Mouse (Mus musculus) heart, embryonic 15.5 days (tissue): ENCODE data around the gene Tom1l2. TPM values are rescaled to one million over a fixed set of nuclear protein-coding genes. Genes with fewer than 3 reads are reported as not detected.

Experiments
- ATAC-seq: fragments of 200-750 bp; cut with Nextera tagmentation; replicated peaks from 2 replicates; pipeline ENCODE4 v1.8.0; 2017; ENCODE audit warnings: low read depth, moderate TSS enrichment; ENCODE audit not compliant: insufficient number of reproducible peaks, insufficient read depth, low FRiP score
- H3K27ac ChIP-seq: fragments of 300-500 bp; sonication (generic); 2 replicates; pipeline ENCODE4 v1.5.1; 2015; ENCODE audit warnings: mild to moderate bottlenecking, inconsistent platforms
- H3K27me3 ChIP-seq: fragments of 300-500 bp; sonication (generic); 2 replicates; pipeline ENCODE4 v1.6.1; 2015; ENCODE audit warnings: inconsistent platforms
- H3K36me3 ChIP-seq: fragments of 300-500 bp; sonication (generic); 2 replicates; pipeline ENCODE4 v1.6.1; 2015; ENCODE audit warnings: mild to moderate bottlenecking, inconsistent platforms
- H3K4me1 ChIP-seq: fragments of 300-500 bp; sonication (generic); replicated peaks from 2 replicates; pipeline ENCODE4 v1.6.1; 2015; ENCODE audit warnings: inconsistent platforms
- H3K4me2 ChIP-seq: fragments of 300-500 bp; sonication (generic); 2 replicates; pipeline ENCODE4 v1.6.1; 2015; ENCODE audit warnings: inconsistent platforms, mild to moderate bottlenecking, moderate library complexity
- H3K4me3 ChIP-seq: fragments of 300-500 bp; sonication (generic); 2 replicates; pipeline ENCODE4 v1.5.1; 2015; ENCODE audit warnings: mild to moderate bottlenecking, inconsistent platforms
- H3K9ac ChIP-seq: fragments of 300-500 bp; sonication (generic); 2 replicates; pipeline ENCODE4 v1.6.1; 2015; ENCODE audit warnings: mild to moderate bottlenecking, inconsistent platforms
- H3K9me3 ChIP-seq: fragments of 300-500 bp; sonication (generic); replicated peaks from 2 replicates; pipeline ENCODE4 v1.6.1; 2016; ENCODE audit warnings: inconsistent platforms
- WGBS: fragments of 180-500 bp; shearing (Covaris S2); methylation state at CpG from one replicate; pipeline ENCODE4 v1.1.7; 2015; ENCODE audit warnings: mixed read lengths; 5-methylcytosine and 5-hydroxymethylcytosine counted together
- polyA plus RNA-seq: library from polyadenylated mRNA; unstranded; fragments of >200 nt; fragmentation: Nextera tagmentation; extraction: Ambion mirVana; gene quantifications from 2 replicates; pipeline ENCODE4 v1.2.1, GENCODE M21; 2015

Tom1l2 gene
- polyA plus RNA-seq, 1 experiment from 2014 or later: 30.0 TPM

- H3K9ac ChIP-seq: no peak overlapping the region
- peak overlapping the region; percentile 33; the same call in 1 of the 2 replicates for H3K27ac ChIP-seq
- H3K4me1 ChIP-seq: peaks cover 49% of the 10 kb centered on the region
- H3K27me3 ChIP-seq: no peaks in the 10 kb centered on the region
- H3K4me3 ChIP-seq: no peak overlapping the region
- no peak for ATAC-seq
- H3K4me2 ChIP-seq: no peak overlapping the region
- no peaks in the 10 kb centered on the region for H3K9me3 ChIP-seq
- H3K36me3 ChIP-seq: 0 out of 2 replicates have a peak, but pooled peaks cover 3% of the 10 kb centered on the region
- 30% methylated on average over 3 of the region's 3 CpGs for WGBS
These were observed 124.2 kb downstream of the Tom1l2 start for GRCm38 (mm10) chr11:60228525-60228924.

- Histone ChIP-seq H3K4me1 (peaks cover 47% of the 10 kb centered on the region), H3K27ac (no peak overlapping the region), H3K4me2 (no peak overlapping the region), H3K4me3 (no peak overlapping the region), H3K36me3 (0 out of 2 replicates have a peak, but pooled peaks cover 3% of the 10 kb centered on the region), H3K9ac (no peak overlapping the region), H3K27me3 (no peaks in the 10 kb centered on the region), H3K9me3 (no peaks in the 10 kb centered on the region)
- 66% methylated on average over 1 of the region's 1 CpGs for WGBS
- ATAC-seq: no peak
These were observed 126.8 kb downstream of the Tom1l2 start for GRCm38 (mm10) chr11:60225874-60226273.

GRCm38 (mm10) chr11:60224676-60225075 lies 128.0 kb downstream of the Tom1l2 start:
- Histone ChIP-seq H3K9me3 (no peaks in the 10 kb centered on the region), H3K4me3 (no peak overlapping the region), H3K4me2 (no peak overlapping the region), H3K36me3 (0 out of 2 replicates have a peak, but pooled peaks cover under 1% of the 10 kb centered on the region), H3K9ac (no peak overlapping the region), H3K4me1 (peaks cover 48% of the 10 kb centered on the region), H3K27ac (peak overlapping the region; percentile 28), H3K27me3 (no peaks in the 10 kb centered on the region)
- WGBS: 59% methylated on average over 4 of the region's 4 CpGs
- no peak for ATAC-seq

- Histone ChIP-seq H3K4me1 (peaks cover 48% of the 10 kb centered on the region), H3K27me3 (no peaks in the 10 kb centered on the region), H3K4me2 (peak within 1 kb of the TSS; percentile 86), H3K4me3 (peak within 1 kb of the TSS; percentile 53), H3K27ac (peak within 1 kb of the TSS; percentile 95), H3K9ac (peak within 1 kb of the TSS; percentile 56), H3K36me3 (no peaks in the 10 kb centered on the region), H3K9me3 (no peaks in the 10 kb centered on the region)
- 3% methylated on average over 46 of the region's 46 CpGs for WGBS
- ATAC-seq: peak; percentile 73
These were observed 130.1 kb downstream of the Tom1l2 start, which contains the start of gene Srebf1 for GRCm38 (mm10) chr11:60222469-60223236. Gene Srebf1, minus strand, starts transcription at chr11:60222581.

- Histone ChIP-seq H3K4me1 (peaks cover 53% of the 10 kb centered on the region), H3K9me3 (no peaks in the 10 kb centered on the region), H3K27ac (peak overlapping the region; percentile 95), H3K9ac (peak overlapping the region; percentile 56; the same call in 1 of the 2 replicates), H3K36me3 (no peaks in the 10 kb centered on the region), H3K27me3 (no peaks in the 10 kb centered on the region), H3K4me3 (peak overlapping the region; percentile 53), H3K4me2 (peak overlapping the region; percentile 86)
- 50% methylated on average over 3 of the region's 3 CpGs for WGBS
- ATAC-seq: no peak
These were observed 130.6 kb downstream of the Tom1l2 start for GRCm38 (mm10) chr11:60222085-60222468.

GRCm38 (mm10) chr11:60221425-60221824 lies 131.3 kb downstream of the Tom1l2 start:
- WGBS: 88% methylated on average over 6 of the region's 6 CpGs
- Histone ChIP-seq H3K9me3 (no peaks in the 10 kb centered on the region), H3K9ac (no peak overlapping the region), H3K27ac (0 out of 2 replicates have a peak overlapping the region, but pooled peaks have one; percentile 92), H3K4me3 (no peak overlapping the region), H3K27me3 (no peaks in the 10 kb centered on the region), H3K4me1 (peaks cover 59% of the 10 kb centered on the region), H3K4me2 (no peak overlapping the region), H3K36me3 (no peaks in the 10 kb centered on the region)
- ATAC-seq: no peak

GRCm38 (mm10) chr11:60220291-60220804 lies 132.4 kb downstream of the Tom1l2 start:
- peaks cover 58% of the 10 kb centered on the region for H3K4me1 ChIP-seq
- under 1% methylated on average over 46 of the region's 46 CpGs for WGBS
- ATAC-seq: peak; percentile 76

GRCm38 (mm10) chr11:60219609-60220008 lies 133.1 kb downstream of the Tom1l2 start:
- peak overlapping the region; percentile 77 for H3K9ac ChIP-seq
- H3K4me2 ChIP-seq: peak overlapping the region; percentile 80
- H3K27ac ChIP-seq: peak overlapping the region; percentile 92
- no peak for ATAC-seq
- no peaks in the 10 kb centered on the region for H3K9me3 ChIP-seq
- H3K4me1 ChIP-seq: peaks cover 55% of the 10 kb centered on the region
- H3K36me3 ChIP-seq: no peaks in the 10 kb centered on the region; the same call in 1 of the 2 replicates
- H3K4me3 ChIP-seq: peak overlapping the region; percentile 72
- WGBS: 27% methylated on average over 8 of the region's 8 CpGs
- H3K27me3 ChIP-seq: no peaks in the 10 kb centered on the region

More at GRCm38 (mm10) chr11:60220291-60220804, 132.4 kb downstream of the Tom1l2 start:
- Histone ChIP-seq H3K27me3 (no peaks in the 10 kb centered on the region), H3K9me3 (no peaks in the 10 kb centered on the region), H3K4me3 (peak overlapping the region; percentile 72), H3K36me3 (no peaks in the 10 kb centered on the region; the same call in 1 of the 2 replicates), H3K9ac (peak overlapping the region; percentile 77), H3K27ac (peak overlapping the region; percentile 92), H3K4me2 (peak overlapping the region; percentile 80)

GRCm38 (mm10) chr11:60217467-60217866 lies 135.2 kb downstream of the Tom1l2 start:
- ATAC-seq: no peak
- H3K4me2 ChIP-seq: no peak overlapping the region
- H3K36me3 ChIP-seq: no peaks in the 10 kb centered on the region; the same call in 1 of the 2 replicates
- H3K4me3 ChIP-seq: no peak overlapping the region
- no peaks in the 10 kb centered on the region for H3K9me3 ChIP-seq
- whole genome bisulfite sequencing: 72% methylated on average over 7 of the region's 7 CpGs
- H3K27me3 ChIP-seq: no peaks in the 10 kb centered on the region
- H3K27ac ChIP-seq: no peak overlapping the region
- no peak overlapping the region for H3K9ac ChIP-seq
- H3K4me1 ChIP-seq: peaks cover 54% of the 10 kb centered on the region

- Histone ChIP-seq H3K4me1 (peaks cover 59% of the 10 kb centered on the region), H3K4me3 (no peak overlapping the region), H3K9me3 (no peaks in the 10 kb centered on the region), H3K9ac (0 out of 2 replicates have a peak overlapping the region, but pooled peaks have one; percentile 1), H3K4me2 (no peak overlapping the region), H3K27me3 (no peaks in the 10 kb centered on the region), H3K27ac (no peak overlapping the region), H3K36me3 (no peaks in the 10 kb centered on the region; the same call in 1 of the 2 replicates)
- 85% methylated on average over 1 of the region's 1 CpGs for WGBS
- ATAC-seq: no peak
These were observed 136.0 kb downstream of the Tom1l2 start for GRCm38 (mm10) chr11:60216671-60217070.

GRCm38 (mm10) chr11:60213266-60213665 lies 139.4 kb downstream of the Tom1l2 start:
- peaks cover 68% of the 10 kb centered on the region for H3K4me1 ChIP-seq
- no peak overlapping the region for H3K27ac ChIP-seq
- ATAC-seq: no peak
- H3K4me2 ChIP-seq: no peak overlapping the region
- no peak overlapping the region for H3K9ac ChIP-seq
- H3K4me3 ChIP-seq: no peak overlapping the region
- no peaks in the 10 kb centered on the region for H3K9me3 ChIP-seq
- H3K36me3 ChIP-seq: no peaks in the 10 kb centered on the region; the same call in 1 of the 2 replicates
- WGBS: 66% methylated on average over 6 of the region's 6 CpGs
- no peaks in the 10 kb centered on the region for H3K27me3 ChIP-seq
